Mouse (Mus musculus): ENCODE measurements around the gene Dera. TPM values are rescaled to one million over a fixed set of nuclear protein-coding genes. Genes with fewer than 3 reads are reported as not detected.

Gene Dera
- total RNA-seq, 2 experiments from 2014 or later, result 3.7 to 4.8 TPM

- peak; percentile 24 to 29 for DNase-seq (ENCODE audit: extremely low spot score in 1 of 2, low spot score in 2 of 2)
- Histone ChIP-seq H3K27ac (no peak overlapping the region; the same call in 1 of the 2 replicates), H3K4me3 (no peak overlapping the region)
- intact Hi-C loops (cut with DNase I), result loop anchor here (2.0 to 5.0 kb wide), 3 partner anchors 64 to 177 kb away; no protein-coding TSS in a partner anchor
- peak; percentile 30 for TF ChIP-seq CTCF (IDR thresholded peaks at IDR 0.05)
These were observed 116.3 kb downstream of the Dera start for GRCm38 (mm10) chr6:137870667-137871066.

- peak; percentile 67 to 74 for DNase-seq (ENCODE audit: extremely low spot score in 1 of 2, low spot score in 2 of 2)
- Histone ChIP-seq H3K4me3 (no peak overlapping the region), H3K27ac (no peak overlapping the region)
- TF ChIP-seq CTCF (IDR thresholded peaks at IDR 0.05), result peak; percentile 65
- intact Hi-C loops (cut with DNase I), result loop anchor here (2.0 to 5.0 kb wide), 3 partner anchors 115 to 281 kb away; no protein-coding TSS in a partner anchor
These were observed 117.8 kb downstream of the Dera start for GRCm38 (mm10) chr6:137872055-137872735.

GRCm38 (mm10) chr6:137874471-137875244 is 120.3 kb downstream of the Dera start:
- Histone ChIP-seq H3K4me3 (no peak overlapping the region), H3K27ac (no peak overlapping the region)
- DNase-seq (ENCODE audit: extremely low spot score in 1 of 2, low spot score in 2 of 2), result no peak
- intact Hi-C loops (cut with DNase I), result loop anchor here (5.0 kb wide), 2 partner anchors 117 to 173 kb away; no protein-coding TSS in a partner anchor
- no peak for TF ChIP-seq CTCF (IDR thresholded peaks at IDR 0.05)

GRCm38 (mm10) chr6:137885644-137886043 is 131.3 kb downstream of the Dera start:
- TF ChIP-seq CTCF (IDR thresholded peaks at IDR 0.05), result no peak
- intact Hi-C loops (cut with DNase I), result no loop called here
- no peak overlapping the region for H3K4me3 ChIP-seq
- no peak overlapping the region for H3K27ac ChIP-seq
- no peak for DNase-seq (ENCODE audit: extremely low spot score in 1 of 2, low spot score in 2 of 2)

GRCm38 (mm10) chr6:137886210-137886979 is 132.0 kb downstream of the Dera start:
- no peak for DNase-seq (ENCODE audit: extremely low spot score in 1 of 2, low spot score in 2 of 2)
- no peak for TF ChIP-seq CTCF (IDR thresholded peaks at IDR 0.05)
- H3K27ac ChIP-seq, result no peak overlapping the region
- intact Hi-C loops (cut with DNase I), result no loop called here
- no peak overlapping the region for H3K4me3 ChIP-seq

- intact Hi-C loops (cut with DNase I), result no loop called here
- DNase-seq (ENCODE audit: extremely low spot score in 1 of 2, low spot score in 2 of 2), result no peak
- H3K4me3 ChIP-seq, result no peak overlapping the region
- no peak for TF ChIP-seq CTCF (IDR thresholded peaks at IDR 0.05)
- H3K27ac ChIP-seq, result no peak overlapping the region
These were observed 132.9 kb downstream of the Dera start for GRCm38 (mm10) chr6:137887258-137887657.

GRCm38 (mm10) chr6:137897671-137898070 is 143.3 kb downstream of the Dera start:
- no peak for DNase-seq (ENCODE audit: extremely low spot score in 1 of 2, low spot score in 2 of 2)
- no peak for TF ChIP-seq CTCF (IDR thresholded peaks at IDR 0.05)
- Histone ChIP-seq H3K27ac (no peak overlapping the region), H3K4me3 (no peak overlapping the region)
- intact Hi-C loops (cut with DNase I), result no loop called here

- Histone ChIP-seq H3K4me3 (no peak overlapping the region), H3K27ac (no peak overlapping the region)
- no peak for TF ChIP-seq CTCF (IDR thresholded peaks at IDR 0.05)
- intact Hi-C loops (cut with DNase I), result no loop called here
- no peak for DNase-seq (ENCODE audit: extremely low spot score in 1 of 2, low spot score in 2 of 2)
These were observed 146.9 kb downstream of the Dera start for GRCm38 (mm10) chr6:137901255-137901654.

Other genes starting within 250 kb of the Dera start
- gene Eps8, start 99.7 kb upstream of the Dera start, total RNA-seq (2021), result 10 to 100 TPM; 31.6 to 35.3 TPM
- gene Strap, start 19.5 kb upstream of the Dera start, total RNA-seq (2021), result 100 to 1,000 TPM; 105 to 115 TPM

Measured in left cerebral cortex, adult 2 months (tissue).